Mouse (Mus musculus): ENCODE measurements around the gene Spata45. TPM values are rescaled to one million over a fixed set of nuclear protein-coding genes. Genes with fewer than 3 reads are reported as not detected.

Gene Spata45
- polyA plus RNA-seq, 1 experiment from 2014 or later, result not detected

GRCm38 (mm10) chr1:191042688-191043087, 6.2 kb downstream of the Spata45 start:
- no peak overlapping the region for H3K4me2 ChIP-seq
- H3K4me3 ChIP-seq (replicated peaks), result no peak overlapping the region
- WGBS, result 79% methylated on average over 3 of the region's 3 CpGs
- H3K4me1 ChIP-seq (replicated peaks), result no peaks in the 10 kb centered on the region
- ATAC-seq (ENCODE audit: insufficient number of reproducible peaks, insufficient read depth, low FRiP score, low TSS enrichment, low read depth), result no peak
- H3K36me3 ChIP-seq, result no peaks in the 10 kb centered on the region
- H3K9me3 ChIP-seq, result no peaks in the 10 kb centered on the region
- no peaks in the 10 kb centered on the region for H3K27me3 ChIP-seq
- H3K9ac ChIP-seq (replicated peaks), result no peak overlapping the region
- H3K27ac ChIP-seq, result no peak overlapping the region

GRCm38 (mm10) chr1:191045264-191045663, 8.8 kb downstream of the Spata45 start:
- WGBS, result 98% methylated on average over 2 of the region's 2 CpGs
- Histone ChIP-seq H3K9me3 (no peaks in the 10 kb centered on the region), H3K4me2 (no peak overlapping the region), H3K36me3 (no peaks in the 10 kb centered on the region), H3K4me3 (replicated peaks) (no peak overlapping the region), H3K9ac (replicated peaks) (no peak overlapping the region), H3K27ac (no peak overlapping the region), H3K27me3 (no peaks in the 10 kb centered on the region), H3K4me1 (replicated peaks) (no peaks in the 10 kb centered on the region)
- no peak for ATAC-seq (ENCODE audit: insufficient number of reproducible peaks, insufficient read depth, low FRiP score, low TSS enrichment, low read depth)

- no peak for ATAC-seq (ENCODE audit: insufficient number of reproducible peaks, insufficient read depth, low FRiP score, low TSS enrichment, low read depth)
Observed at GRCm38 (mm10) chr1:191046231-191046824, 9.9 kb downstream of the Spata45 start.

DNA sequence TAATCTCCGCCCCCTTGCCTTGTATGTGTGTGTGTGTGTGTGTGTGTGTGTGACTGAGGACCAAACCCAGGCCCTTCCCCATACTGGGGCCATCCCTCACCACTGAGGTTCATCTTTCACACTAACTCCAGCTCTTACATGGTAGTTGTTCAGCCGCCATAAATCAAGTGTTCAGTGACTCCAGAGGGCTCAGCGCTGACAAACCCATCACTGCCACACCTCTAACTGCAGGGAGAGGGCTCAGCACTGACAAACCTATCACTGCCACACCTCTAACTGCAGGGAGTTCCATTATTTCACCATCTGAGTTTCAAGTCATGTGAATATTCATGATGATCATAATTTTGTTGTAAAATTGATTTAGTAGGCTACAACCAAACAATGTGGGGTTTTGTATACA, 17.1 kb downstream of the Spata45 start:
- Histone ChIP-seq H3K9me3 (no peaks in the 10 kb centered on the region), H3K27ac (no peak overlapping the region), H3K4me1 (replicated peaks) (no peaks in the 10 kb centered on the region), H3K36me3 (0 out of 2 replicates have a peak, but pooled peaks cover 7% of the 10 kb centered on the region), H3K4me3 (replicated peaks) (no peak overlapping the region), H3K9ac (replicated peaks) (no peak overlapping the region), H3K27me3 (no peaks in the 10 kb centered on the region), H3K4me2 (no peak overlapping the region)
- 79% methylated on average over 3 of the region's 3 CpGs for WGBS
- no peak for ATAC-seq (ENCODE audit: insufficient number of reproducible peaks, insufficient read depth, low FRiP score, low TSS enrichment, low read depth)

More at GRCm38 (mm10) chr1:191046231-191046824, 9.9 kb downstream of the Spata45 start:
- Histone ChIP-seq H3K27ac (no peak overlapping the region), H3K9me3 (no peaks in the 10 kb centered on the region), H3K9ac (replicated peaks) (no peak overlapping the region), H3K4me2 (no peak overlapping the region), H3K4me1 (replicated peaks) (no peaks in the 10 kb centered on the region), H3K27me3 (no peaks in the 10 kb centered on the region), H3K36me3 (no peaks in the 10 kb centered on the region), H3K4me3 (replicated peaks) (no peak overlapping the region)
- 71% methylated on average over 7 of the region's 7 CpGs for WGBS

- no peak overlapping the region for H3K27ac ChIP-seq
- 0 out of 2 replicates have a peak, but pooled peaks cover 7% of the 10 kb centered on the region for H3K36me3 ChIP-seq
- H3K4me3 ChIP-seq (replicated peaks), result no peak overlapping the region
- 75% methylated on average over 8 of the region's 8 CpGs for WGBS
- H3K27me3 ChIP-seq, result no peaks in the 10 kb centered on the region
- H3K9me3 ChIP-seq, result no peaks in the 10 kb centered on the region
- no peak overlapping the region for H3K4me2 ChIP-seq
- no peak overlapping the region for H3K9ac ChIP-seq (replicated peaks)
- ATAC-seq (ENCODE audit: insufficient number of reproducible peaks, insufficient read depth, low FRiP score, low TSS enrichment, low read depth), result no peak
- H3K4me1 ChIP-seq (replicated peaks), result no peaks in the 10 kb centered on the region
Observed at GRCm38 (mm10) chr1:191054870-191055532, 18.6 kb downstream of the Spata45 start.

DNA sequence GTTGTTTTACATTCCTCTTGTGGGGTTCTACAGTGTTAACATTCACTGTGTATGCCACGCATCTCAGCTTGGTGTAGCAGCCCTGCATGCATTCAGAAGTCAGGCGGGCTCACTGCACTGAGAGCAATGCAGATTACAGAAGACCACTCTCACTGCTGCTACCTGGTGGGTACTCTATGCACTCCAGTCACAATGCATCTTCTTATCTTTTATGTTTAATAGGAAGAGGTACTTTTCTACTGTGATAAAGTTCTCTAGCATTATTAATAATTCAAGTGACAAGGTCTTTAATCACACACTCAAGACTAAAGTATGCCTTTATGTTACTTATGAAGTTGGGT, 19.1 kb downstream of the Spata45 start:
- H3K9ac ChIP-seq (replicated peaks), result no peak overlapping the region
- no peaks in the 10 kb centered on the region for H3K9me3 ChIP-seq
- H3K4me3 ChIP-seq (replicated peaks), result no peak overlapping the region
- ATAC-seq (ENCODE audit: insufficient number of reproducible peaks, insufficient read depth, low FRiP score, low TSS enrichment, low read depth), result no peak
- no peak overlapping the region for H3K4me2 ChIP-seq
- H3K36me3 ChIP-seq, result 0 out of 2 replicates have a peak, but pooled peaks cover 7% of the 10 kb centered on the region
- no peaks in the 10 kb centered on the region for H3K4me1 ChIP-seq (replicated peaks)
- H3K27me3 ChIP-seq, result no peaks in the 10 kb centered on the region
- 74% methylated on average over 2 of the region's 2 CpGs for WGBS
- no peak overlapping the region for H3K27ac ChIP-seq

DNA sequence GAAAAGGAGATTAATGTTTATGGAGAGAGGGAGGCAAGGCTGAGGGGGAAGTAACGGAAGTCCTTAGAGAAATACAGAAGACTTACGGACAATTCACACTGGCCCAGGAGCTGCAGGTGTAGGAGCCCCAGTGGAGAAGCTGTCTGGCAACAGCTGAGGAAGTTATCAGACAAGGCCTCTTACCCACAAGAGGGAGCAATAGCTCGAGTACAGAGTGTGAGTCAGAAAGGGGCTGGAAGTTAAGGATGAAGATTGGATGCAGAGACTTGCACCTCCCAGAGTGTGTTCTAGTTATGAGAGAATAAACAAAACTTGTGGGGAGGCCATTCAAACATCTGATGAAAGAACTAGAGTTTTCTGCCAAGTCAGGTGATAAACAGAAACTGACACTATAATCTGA, 21.0 kb downstream of the Spata45 start:
- peaks cover 5% of the 10 kb centered on the region; the same call in 1 of the 2 replicates for H3K4me1 ChIP-seq (replicated peaks)
- ATAC-seq (ENCODE audit: insufficient number of reproducible peaks, insufficient read depth, low FRiP score, low TSS enrichment, low read depth), result no peak
- no peaks in the 10 kb centered on the region for H3K27me3 ChIP-seq
- no peak overlapping the region for H3K27ac ChIP-seq
- H3K9ac ChIP-seq (replicated peaks), result no peak overlapping the region
- H3K4me3 ChIP-seq (replicated peaks), result no peak overlapping the region
- WGBS, result 68% methylated on average over 3 of the region's 3 CpGs
- no peak overlapping the region for H3K4me2 ChIP-seq
- H3K36me3 ChIP-seq, result 0 out of 2 replicates have a peak, but pooled peaks cover 7% of the 10 kb centered on the region
- H3K9me3 ChIP-seq, result no peaks in the 10 kb centered on the region

GRCm38 (mm10) chr1:191062241-191062780, 25.9 kb downstream of the Spata45 start:
- peak overlapping the region; percentile 78 for H3K4me2 ChIP-seq
- H3K4me1 ChIP-seq (replicated peaks), result peaks cover 12% of the 10 kb centered on the region
- H3K27me3 ChIP-seq, result no peaks in the 10 kb centered on the region
- no peak; the same call in 1 of the 2 replicates for ATAC-seq (ENCODE audit: insufficient number of reproducible peaks, insufficient read depth, low FRiP score, low TSS enrichment, low read depth)
- WGBS, result 4% methylated on average over 15 of the region's 15 CpGs
- peak overlapping the region; percentile 73 for H3K9ac ChIP-seq (replicated peaks)
- peaks cover 29% of the 10 kb centered on the region for H3K36me3 ChIP-seq
- H3K9me3 ChIP-seq, result no peaks in the 10 kb centered on the region
- 0 out of 2 replicates have a peak overlapping the region, but pooled peaks have one; percentile 51 for H3K27ac ChIP-seq
- peak overlapping the region; percentile 80 for H3K4me3 ChIP-seq (replicated peaks)

DNA sequence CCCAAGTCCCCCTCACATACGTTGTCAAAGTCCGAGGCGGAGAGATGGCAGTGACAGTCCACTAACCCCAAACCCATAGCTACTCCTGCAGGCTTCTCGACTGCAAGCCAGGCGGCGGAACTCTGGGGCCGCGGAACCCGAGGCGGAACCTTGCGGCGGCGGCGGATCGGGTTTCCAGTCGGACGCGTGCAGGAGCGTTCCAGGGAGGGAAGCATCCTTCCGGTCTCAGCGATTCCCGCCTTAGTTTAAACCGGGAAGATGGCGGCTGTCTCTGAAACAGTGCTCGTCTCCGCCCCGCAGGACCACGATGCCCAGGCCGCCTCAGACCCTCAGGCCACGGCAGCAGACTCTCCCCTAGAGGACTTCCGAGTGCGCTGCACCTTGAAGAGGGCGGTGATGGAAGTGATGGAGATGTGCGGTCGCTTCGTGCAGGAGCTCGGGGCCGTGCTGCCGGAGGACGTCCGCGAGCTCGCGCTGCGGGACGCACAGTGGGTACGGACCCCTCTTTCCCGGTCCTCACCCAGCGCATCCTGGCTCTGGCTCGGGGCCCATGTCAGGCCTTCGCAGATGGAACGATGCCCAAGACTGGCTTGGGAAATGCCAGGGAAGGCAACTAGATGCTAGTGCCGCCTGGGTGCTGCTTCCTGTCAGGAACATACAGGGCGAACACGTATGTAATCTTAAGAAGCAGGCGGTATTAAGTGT, 26.5 kb downstream of the Spata45 start, which contains the start of the genes Tatdn3 and Nsl1:
Gene Tatdn3, minus strand, starts transcription at position 152 of the 705 bp plus-strand sequence.
Gene Nsl1, plus strand, starts transcription at position 232 of the 705 bp plus-strand sequence.
- Histone ChIP-seq H3K36me3 (peaks cover 34% of the 10 kb centered on the region), H3K27me3 (no peaks in the 10 kb centered on the region), H3K9me3 (no peaks in the 10 kb centered on the region), H3K4me2 (peak within 1 kb of the TSS; percentile 78), H3K4me1 (replicated peaks) (peaks cover 12% of the 10 kb centered on the region), H3K9ac (replicated peaks) (peak within 1 kb of the TSS; percentile 73), H3K27ac (peak within 1 kb of the TSS; percentile 51; the same call in 1 of the 2 replicates), H3K4me3 (replicated peaks) (peak within 1 kb of the TSS; percentile 80)
- under 1% methylated on average over 56 of the region's 56 CpGs for WGBS
- ATAC-seq (ENCODE audit: insufficient number of reproducible peaks, insufficient read depth, low FRiP score, low TSS enrichment, low read depth), result peak; percentile 81; the same call in 1 of the 2 replicates

DNA sequence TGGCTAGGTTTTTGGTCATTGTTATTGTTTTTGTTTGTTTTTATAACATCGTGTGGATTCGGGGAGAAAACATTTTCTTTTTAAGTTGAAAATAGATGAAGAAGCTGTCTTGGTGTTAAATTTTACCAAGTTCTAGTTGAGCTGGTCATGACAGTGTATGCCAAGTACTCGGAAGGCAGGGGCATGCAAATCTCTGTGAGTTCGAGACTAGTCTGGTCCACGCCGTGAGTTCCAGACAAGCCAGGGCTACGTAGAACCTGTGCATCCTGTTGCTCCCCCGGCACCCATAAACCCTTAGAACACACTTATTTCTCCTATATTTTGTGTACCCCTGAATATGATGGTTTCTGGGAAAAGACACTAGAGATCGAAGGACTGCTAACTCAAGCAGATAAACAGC, 27.3 kb downstream of the Spata45 start:
- peak overlapping the region; percentile 80 for H3K4me3 ChIP-seq (replicated peaks)
- ATAC-seq (ENCODE audit: insufficient number of reproducible peaks, insufficient read depth, low FRiP score, low TSS enrichment, low read depth), result no peak
- H3K27me3 ChIP-seq, result no peaks in the 10 kb centered on the region
- peaks cover 12% of the 10 kb centered on the region for H3K4me1 ChIP-seq (replicated peaks)
- 57% methylated on average over 9 of the region's 9 CpGs for WGBS
- H3K27ac ChIP-seq, result no peak overlapping the region
- peak overlapping the region; percentile 73 for H3K9ac ChIP-seq (replicated peaks)
- H3K36me3 ChIP-seq, result peaks cover 39% of the 10 kb centered on the region
- peak overlapping the region; percentile 78 for H3K4me2 ChIP-seq
- no peaks in the 10 kb centered on the region for H3K9me3 ChIP-seq

DNA sequence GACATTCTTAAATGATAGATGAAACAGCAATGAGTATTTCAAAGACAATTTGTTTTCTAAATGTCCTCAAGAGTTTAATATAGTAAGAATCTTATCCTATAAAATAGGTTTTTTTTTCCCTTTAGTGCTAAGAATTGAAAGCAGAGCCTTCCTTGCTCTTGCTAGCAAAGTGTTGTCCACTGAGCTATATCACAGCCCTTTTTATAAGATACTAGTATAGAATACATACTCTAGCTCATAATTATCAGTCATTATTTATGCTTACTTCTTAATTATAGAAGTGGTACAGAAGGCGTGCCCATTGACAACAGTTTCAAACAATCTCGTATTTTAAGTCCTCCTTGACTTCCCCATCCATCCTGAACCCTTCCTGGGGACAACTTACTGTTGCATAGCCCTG, 28.1 kb downstream of the Spata45 start:
- Histone ChIP-seq H3K4me1 (replicated peaks) (peaks cover 12% of the 10 kb centered on the region), H3K9me3 (no peaks in the 10 kb centered on the region), H3K4me2 (no peak overlapping the region), H3K27ac (no peak overlapping the region), H3K36me3 (peaks cover 47% of the 10 kb centered on the region), H3K9ac (replicated peaks) (no peak overlapping the region), H3K4me3 (replicated peaks) (no peak overlapping the region), H3K27me3 (no peaks in the 10 kb centered on the region)
- 85% methylated on average over 2 of the region's 2 CpGs for WGBS
- ATAC-seq (ENCODE audit: insufficient number of reproducible peaks, insufficient read depth, low FRiP score, low TSS enrichment, low read depth), result no peak

Data from limb, embryonic 12.5 days (tissue).